In the genomic region with DNA sequence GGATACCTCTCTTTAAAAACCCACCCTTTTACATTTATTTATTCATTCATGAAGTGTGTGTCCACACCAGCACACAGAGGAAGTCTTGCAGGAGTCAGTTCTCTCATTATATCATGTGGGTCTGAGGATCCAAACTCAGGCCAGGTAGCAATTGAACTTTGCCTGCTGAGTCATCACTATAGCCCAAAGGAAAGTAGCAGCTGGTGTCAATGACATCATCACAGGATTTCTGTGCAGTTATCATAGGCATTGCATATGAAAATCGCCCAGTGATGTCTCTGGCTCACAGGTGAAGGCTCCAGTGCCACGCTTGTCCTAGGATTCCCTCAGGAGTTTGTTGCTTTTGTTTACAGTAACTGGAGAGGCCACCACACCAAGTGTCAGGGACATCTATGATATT, we compare ENCODE assay signal across 23 mouse cellular contexts.
"Had no signal": no experiment of that assay in that cellular context is flagged by ENCODE, and none has a peak within 500 bp of the region (broad histone marks: within the 10 kb centered on the region; RNA-seq: fewer than 3 reads in every experiment).

No protein-coding gene starts in this region.

- H3K4me3 ChIP-seq: heart, embryonic 10.5 days; heart, embryonic 12.5 days; hindbrain, embryonic 10.5 days; hindbrain, embryonic 12.5 days; intestine, embryonic 15.5 days; layer of hippocampus, adult 2 months; left cerebral cortex, adult 2 months; limb, embryonic 10.5 days; limb, embryonic 12.5 days; liver, embryonic 13.5 days; liver, embryonic 15.5 days had no signal

- H3K9ac ChIP-seq: heart, embryonic 12.5 days; hindbrain, embryonic 12.5 days; hindbrain, embryonic 14.5 days; intestine, embryonic 15.5 days; limb, embryonic 12.5 days; liver, embryonic 13.5 days; liver, embryonic 15.5 days had no signal

- H3K9me3 ChIP-seq: intestine, embryonic 15.5 days; limb, embryonic 10.5 days; liver, embryonic 13.5 days; liver, embryonic 15.5 days had no signal

- H3K27ac ChIP-seq: heart, embryonic 10.5 days; hindbrain, embryonic 10.5 days; hindbrain, embryonic 12.5 days; hindbrain, embryonic 14.5 days; intestine, embryonic 15.5 days; layer of hippocampus, adult 2 months; left cerebral cortex, adult 2 months; limb, embryonic 10.5 days; limb, embryonic 12.5 days; liver, embryonic 13.5 days; liver, embryonic 15.5 days had no signal

- ATAC-seq: hindbrain, embryonic 16.5 days; inflammation-experienced regulatory T-cells, adult 6 months; intestine, embryonic 15.5 days had no signal

- H3K4me1 ChIP-seq: heart, embryonic 12.5 days; liver, embryonic 15.5 days had no signal

- H3K27me3 ChIP-seq: heart, embryonic 12.5 days; hindbrain, embryonic 12.5 days; intestine, embryonic 15.5 days; limb, embryonic 12.5 days; liver, embryonic 13.5 days; liver, embryonic 15.5 days had no signal

- H3K4me2 ChIP-seq: heart, embryonic 12.5 days; hindbrain, embryonic 12.5 days; hindbrain, embryonic 14.5 days; intestine, embryonic 15.5 days; limb, embryonic 12.5 days; liver, embryonic 13.5 days; liver, embryonic 15.5 days had no signal

- DNase-seq: gastrocnemius, postnatal 25 days; heart, adult 18-20 months; heart, postnatal 10 days; heart, postnatal 4 days; kidney, adult 18-20 months; kidney, adult 8-10 months; kidney, postnatal 14 days; kidney, postnatal 36 days; liver; liver, embryonic 13.5 days had no signal

- H3K36me3 ChIP-seq: heart, embryonic 10.5 days; heart, embryonic 12.5 days; hindbrain, embryonic 10.5 days; hindbrain, embryonic 12.5 days; intestine, embryonic 15.5 days; limb, embryonic 10.5 days; limb, embryonic 12.5 days; liver, embryonic 13.5 days; liver, embryonic 15.5 days had no signal
